Mouse (Mus musculus) cerebellum, adult (tissue): ENCODE data around the gene 1700025C18Rik.

Experiments
- ATAC-seq: cut with Nextera tagmentation; 2 replicates; pipeline ENCODE4 v1.9.2; 2017; ENCODE audit warnings: mild to moderate bottlenecking, moderate library complexity, mixed read lengths; ENCODE audit not compliant: insufficient number of reproducible peaks, low FRiP score, low TSS enrichment

Gene 1700025C18Rik

GRCm38 (mm10) chr2:165090650-165091049 lies at the start of gene 1700025C18Rik:
1700025C18Rik (minus strand) TSS chr2:165090750.
- ATAC-seq, result no peak

GRCm38 (mm10) chr2:165136049-165136448 lies 45.5 kb upstream of the 1700025C18Rik start:
- no peak for ATAC-seq

- no peak for ATAC-seq
Observed at GRCm38 (mm10) chr2:165133566-165133965, 43.0 kb upstream of the 1700025C18Rik start.

GRCm38 (mm10) chr2:165131428-165131827 lies 40.9 kb upstream of the 1700025C18Rik start:
- no peak for ATAC-seq

GRCm38 (mm10) chr2:165129189-165129588 lies 38.6 kb upstream of the 1700025C18Rik start:
- ATAC-seq, result no peak

GRCm38 (mm10) chr2:165126896-165127562 lies 36.5 kb upstream of the 1700025C18Rik start:
- ATAC-seq, result no peak

- ATAC-seq, result no peak
Observed at GRCm38 (mm10) chr2:165121206-165121840, 30.8 kb upstream of the 1700025C18Rik start.

- no peak for ATAC-seq
Observed at GRCm38 (mm10) chr2:165120765-165121164, 30.2 kb upstream of the 1700025C18Rik start.

- ATAC-seq, result no peak
Observed at GRCm38 (mm10) chr2:165113733-165114132, 23.2 kb upstream of the 1700025C18Rik start.

- ATAC-seq, result peak; percentile 56; the same call in 1 of the 2 replicates
Observed at GRCm38 (mm10) chr2:165112149-165112548, 21.6 kb upstream of the 1700025C18Rik start.

GRCm38 (mm10) chr2:165106585-165106984 lies 16.0 kb upstream of the 1700025C18Rik start:
- ATAC-seq, result no peak

GRCm38 (mm10) chr2:165105513-165106079 lies 15.0 kb upstream of the 1700025C18Rik start:
- ATAC-seq, result no peak

- ATAC-seq, result no peak
Observed at GRCm38 (mm10) chr2:165102920-165103319, 12.4 kb upstream of the 1700025C18Rik start.

- no peak for ATAC-seq
Observed at GRCm38 (mm10) chr2:165100749-165101148, 10.2 kb upstream of the 1700025C18Rik start.

GRCm38 (mm10) chr2:165098861-165099260 lies 8.3 kb upstream of the 1700025C18Rik start:
- no peak for ATAC-seq

GRCm38 (mm10) chr2:165096367-165096766 lies 5.8 kb upstream of the 1700025C18Rik start:
- no peak for ATAC-seq

- ATAC-seq, result no peak
Observed at GRCm38 (mm10) chr2:165092393-165092792, 1.8 kb upstream of the 1700025C18Rik start.

- no peak for ATAC-seq
Observed at GRCm38 (mm10) chr2:165091433-165091965, 949 bp upstream of the 1700025C18Rik start.

- no peak for ATAC-seq
Observed at GRCm38 (mm10) chr2:165089470-165089869, 1.1 kb downstream of the 1700025C18Rik start.

GRCm38 (mm10) chr2:165086634-165087033 lies 3.9 kb downstream of the 1700025C18Rik start:
- ATAC-seq, result no peak

- ATAC-seq, result no peak
Observed at GRCm38 (mm10) chr2:165081257-165081656, 9.3 kb downstream of the 1700025C18Rik start.
